Mouse (Mus musculus) gastrocnemius, postnatal 14 days (tissue): ENCODE data around the gene Psmb1. TPM values are rescaled to one million over a fixed set of nuclear protein-coding genes. Genes with fewer than 3 reads are reported as not detected.
"Not testable (repeated sequence)": the region's sequence is repeated elsewhere in the genome, so short reads cannot be mapped to it uniquely, and the experiment has no call there.

Experiments
- DNase-seq: peaks from one replicate; pipeline ENCODE4 v3.0.0; 2021; ENCODE audit warnings: mixed read lengths
- intact Hi-C: fragments of 180-260 bp; cut with DNase I; formaldehyde crosslinking; loops from one replicate; pipeline ENCODE4 v1.15.1; 2025; ENCODE audit warnings: low total_unique reads
- long read RNA-seq, 2 experiments: library from polyadenylated mRNA; stranded (forward); transcript quantifications; one replicate each; pipeline ENCODE4 v2.0.0; 2021
- total RNA-seq, 2 experiments: library from RNA; stranded (reverse); gene quantifications; 2 replicates each; pipeline ENCODE4 v1.2.3; 2021

The Psmb1 gene
- total RNA-seq = 100 to 1,000 TPM; 115 to 119 TPM
- long read RNA-seq, experiment 1, transcript Psmb1-201 (6 exons, 1,758 nt) = major isoform, 169 of 175 reads
- long read RNA-seq, experiment 1, partial matches to known transcripts = 2 of 175 reads
- long read RNA-seq, experiment 1, other reads (novel, unspliced or antisense) = 3 of 175 reads
- long read RNA-seq, experiment 2, transcript Psmb1-201 (6 exons, 1,758 nt) = major isoform, 177 of 186 reads
- long read RNA-seq, experiment 2, partial matches to known transcripts = 7 of 186 reads
- long read RNA-seq, experiment 2, other reads (novel, unspliced or antisense) = 2 of 186 reads

- intact Hi-C loops = no loop called here
- peak; percentile 98 for DNase-seq
Observed at GRCm38 (mm10) chr17:15499656-15500394, at the start of gene Psmb1, which contains the start of gene Tbp. Gene Psmb1, minus strand, starts transcription at chr17:15499751. Gene Tbp, plus strand, starts transcription at chr17:15499888.

GRCm38 (mm10) chr17:15546440-15546839, 46.9 kb upstream of the Psmb1 start:
- DNase-seq = no peak
- intact Hi-C loops = no loop called here

GRCm38 (mm10) chr17:15543868-15544267, 44.3 kb upstream of the Psmb1 start:
- DNase-seq, intact Hi-C loops: not testable (repeated sequence)

- intact Hi-C loops = no loop called here
- DNase-seq = no peak
Observed at GRCm38 (mm10) chr17:15540309-15540708, 40.8 kb upstream of the Psmb1 start.

- intact Hi-C loops = no loop called here
- peak; percentile 17 for DNase-seq
Observed at GRCm38 (mm10) chr17:15536457-15536904, 36.9 kb upstream of the Psmb1 start.

- intact Hi-C loops = no loop called here
Observed at GRCm38 (mm10) chr17:15535943-15536342, 36.4 kb upstream of the Psmb1 start.

GRCm38 (mm10) chr17:15535162-15535800, 35.7 kb upstream of the Psmb1 start:
- no peak for DNase-seq
- intact Hi-C loops = no loop called here

More at GRCm38 (mm10) chr17:15535943-15536342, 36.4 kb upstream of the Psmb1 start:
- DNase-seq = no peak

GRCm38 (mm10) chr17:15530141-15530540, 30.6 kb upstream of the Psmb1 start:
- intact Hi-C loops = no loop called here
- DNase-seq = no peak

GRCm38 (mm10) chr17:15528887-15529286, 29.3 kb upstream of the Psmb1 start:
- intact Hi-C loops = loop anchor here (5.0 kb wide), 1 partner anchor 33 kb away; the partner anchor contains the start of gene Prdm9
- DNase-seq = no peak

GRCm38 (mm10) chr17:15527811-15528136, 28.2 kb upstream of the Psmb1 start:
- intact Hi-C loops = loop anchor here (5.0 kb wide), 1 partner anchor 35 kb away; the partner anchor contains the start of gene Prdm9
- no peak for DNase-seq

- intact Hi-C loops = loop anchor here (5.0 kb wide), 1 partner anchor 35 kb away; the partner anchor contains the start of gene Prdm9
- peak; percentile 95 for DNase-seq
Observed at GRCm38 (mm10) chr17:15526986-15527810, 27.6 kb upstream of the Psmb1 start, which contains the start of gene Pdcd2. Gene Pdcd2, minus strand, starts transcription at chr17:15527301.

GRCm38 (mm10) chr17:15526304-15526703, 26.8 kb upstream of the Psmb1 start:
- intact Hi-C loops = loop anchor here (5.0 kb wide), 1 partner anchor 36 kb away; the partner anchor contains the start of gene Prdm9
- DNase-seq = no peak

- intact Hi-C loops = no loop called here
Observed at GRCm38 (mm10) chr17:15518766-15519165, 19.2 kb upstream of the Psmb1 start.

GRCm38 (mm10) chr17:15518186-15518585, 18.6 kb upstream of the Psmb1 start:
- DNase-seq = no peak
- intact Hi-C loops = no loop called here

More at GRCm38 (mm10) chr17:15518766-15519165, 19.2 kb upstream of the Psmb1 start:
- no peak for DNase-seq

GRCm38 (mm10) chr17:15517776-15518175, 18.2 kb upstream of the Psmb1 start:
- intact Hi-C loops = no loop called here

GRCm38 (mm10) chr17:15510694-15511093, 11.1 kb upstream of the Psmb1 start:
- no peak for DNase-seq
- intact Hi-C loops = no loop called here

More at GRCm38 (mm10) chr17:15517776-15518175, 18.2 kb upstream of the Psmb1 start:
- no peak for DNase-seq

- DNase-seq = no peak
Observed at GRCm38 (mm10) chr17:15498753-15499113, 818 bp downstream of the Psmb1 start.

GRCm38 (mm10) chr17:15497882-15498752, 1.4 kb downstream of the Psmb1 start:
- DNase-seq = peak; percentile 95
- intact Hi-C loops = no loop called here

More at GRCm38 (mm10) chr17:15498753-15499113, 818 bp downstream of the Psmb1 start:
- intact Hi-C loops = no loop called here
